Mouse (Mus musculus) lung, adult 2 months (tissue): ENCODE measurements around the gene Gfod2.

Experiments used
- CTCF ChIP-seq: fragments of 200-500 bp; IDR thresholded peaks from 2 replicates; pipeline ENCODE4 v1.5.1; 2011; ENCODE audit warnings: mild to moderate bottlenecking, low read length, control low read depth; ENCODE audit not compliant: insufficient read depth
- POLR2A ChIP-seq: fragments of 200-500 bp; IDR thresholded peaks from 2 replicates; pipeline ENCODE4 v1.6.1; 2011; ENCODE audit warnings: low read depth, mild to moderate bottlenecking, control low read depth, low read length, borderline replicate concordance; ENCODE audit errors: extremely low read depth

GRCm38 (mm10) chr8:105788927-105789326, 30.5 kb upstream of the Gfod2 start:
- TF ChIP-seq CTCF: no peak
- TF ChIP-seq POLR2A: no peak
